Mouse (Mus musculus) lung, postnatal 4 days (tissue): ENCODE measurements at regions not wholly inside any gene's neighbourhood (a gene's known extent, or its start where the extent isn't known, plus 50 kb on each side); places are given as distances from the start of the nearest gene placed in this dataset.

Experiments used
- DNase-seq, 2 experiments: peaks; one replicate each; pipeline ENCODE4 v3.0.0; 2021

DNA sequence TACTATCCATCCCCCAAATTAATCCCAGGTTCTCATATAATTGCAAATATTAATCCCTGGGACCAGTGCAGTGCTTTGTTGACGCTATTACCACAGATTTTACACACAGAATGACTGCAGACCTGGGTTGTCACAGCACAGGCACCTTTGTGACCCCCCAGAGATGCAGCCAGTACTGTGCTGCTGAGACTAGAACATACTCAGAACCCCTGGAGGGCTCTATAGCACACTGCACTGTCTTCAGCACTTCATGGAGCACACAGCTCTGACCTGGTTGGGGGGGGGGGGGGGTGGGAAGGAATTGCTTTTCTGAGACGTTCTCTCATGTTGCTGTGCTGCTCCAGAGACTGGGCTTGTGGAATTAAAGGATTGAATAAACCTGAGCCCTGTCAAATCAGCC lies 154.9 kb upstream of the Gm34302 start:
- DNase-seq, result no peak

DNA sequence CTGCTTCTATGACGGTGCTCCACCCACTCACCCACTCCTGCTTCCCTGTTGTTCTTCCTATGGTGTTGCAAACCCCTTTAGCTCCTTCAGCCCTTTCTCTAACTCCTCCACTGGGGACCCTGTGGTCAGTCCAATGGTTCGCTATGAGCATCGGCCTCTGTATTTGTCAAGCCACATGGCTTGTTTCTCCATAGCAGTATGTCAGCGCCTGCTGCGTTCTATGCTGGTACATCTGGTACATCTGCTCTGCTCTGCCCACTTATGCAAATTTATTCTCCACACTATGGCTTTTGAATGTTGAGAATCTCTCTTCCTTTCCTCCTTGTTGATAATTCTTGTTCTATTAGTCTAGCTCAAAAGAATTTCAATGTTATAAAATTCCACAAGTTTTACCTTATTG lies 154.2 kb upstream of the Gm34302 start:
- DNase-seq, result no peak

- DNase-seq, result no peak
Observed at GRCm38 (mm10) chr3:63627724-63628123, 144.0 kb upstream of the Gm34302 start.

DNA sequence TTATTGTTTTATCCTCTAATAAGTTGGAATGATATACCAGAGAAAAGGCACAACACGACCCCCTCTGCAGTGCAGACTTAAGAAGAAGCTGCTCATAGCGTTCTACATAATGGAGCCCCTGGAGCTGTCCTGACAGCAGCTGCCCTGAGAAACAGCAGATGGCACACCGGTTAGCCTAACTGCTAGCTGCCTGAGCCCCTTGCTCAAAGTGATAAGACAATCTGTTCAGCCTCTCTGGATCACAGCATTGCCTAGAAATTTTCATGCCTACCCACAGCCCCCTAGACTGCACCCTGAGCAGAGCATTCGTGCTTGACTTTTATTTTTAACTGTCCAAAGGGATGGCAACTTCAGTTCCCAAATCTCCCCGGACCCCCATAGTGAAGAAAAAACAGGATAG lies 132.4 kb upstream of the Gm34302 start:
- no peak for DNase-seq

GRCm38 (mm10) chr3:63613652-63614051 lies 130.0 kb upstream of the Gm34302 start:
- DNase-seq, result no peak

- DNase-seq, result no peak
Observed at GRCm38 (mm10) chr3:63612767-63613363, 129.2 kb upstream of the Gm34302 start.

DNA sequence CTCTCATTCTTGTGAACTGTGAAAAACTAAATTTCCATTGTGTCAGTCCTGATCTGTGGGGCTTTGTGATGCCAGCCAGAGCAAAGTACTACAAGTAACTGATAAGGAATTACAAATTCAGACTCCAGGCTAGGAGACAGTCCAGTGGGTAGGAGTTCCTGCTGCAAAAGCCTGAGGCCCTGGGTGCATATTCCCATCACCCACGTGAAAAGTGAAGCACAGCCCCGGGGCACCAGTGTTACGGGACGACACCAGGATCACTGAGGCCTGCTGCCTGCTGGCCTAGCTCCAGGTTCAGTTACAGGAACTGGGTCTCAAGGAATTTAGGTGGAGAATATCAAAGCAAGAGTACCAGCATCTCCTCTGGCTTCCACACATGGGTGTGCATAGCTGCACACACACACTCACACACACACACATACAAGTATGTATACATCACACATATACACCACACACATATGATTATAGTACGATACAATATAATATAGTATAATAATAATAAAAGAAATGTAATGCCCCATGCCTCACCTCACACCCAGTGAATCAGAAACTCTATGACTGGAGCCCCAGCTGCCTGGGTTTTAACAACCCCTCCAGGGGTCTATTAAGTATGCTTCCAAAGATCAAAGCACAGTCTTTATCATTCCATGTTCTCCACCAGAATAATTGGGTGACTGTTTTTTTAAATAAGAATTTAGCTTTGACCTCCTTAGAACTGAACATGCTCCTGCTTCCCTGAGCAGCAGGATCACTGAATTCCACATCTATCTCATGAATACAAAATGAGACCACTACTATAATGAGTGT lies 126.6 kb upstream of the Gm34302 start:
- DNase-seq, result no peak

GRCm38 (mm10) chr3:63609454-63610112 lies 125.9 kb upstream of the Gm34302 start:
- DNase-seq, result peak; percentile 6 to 28

DNA sequence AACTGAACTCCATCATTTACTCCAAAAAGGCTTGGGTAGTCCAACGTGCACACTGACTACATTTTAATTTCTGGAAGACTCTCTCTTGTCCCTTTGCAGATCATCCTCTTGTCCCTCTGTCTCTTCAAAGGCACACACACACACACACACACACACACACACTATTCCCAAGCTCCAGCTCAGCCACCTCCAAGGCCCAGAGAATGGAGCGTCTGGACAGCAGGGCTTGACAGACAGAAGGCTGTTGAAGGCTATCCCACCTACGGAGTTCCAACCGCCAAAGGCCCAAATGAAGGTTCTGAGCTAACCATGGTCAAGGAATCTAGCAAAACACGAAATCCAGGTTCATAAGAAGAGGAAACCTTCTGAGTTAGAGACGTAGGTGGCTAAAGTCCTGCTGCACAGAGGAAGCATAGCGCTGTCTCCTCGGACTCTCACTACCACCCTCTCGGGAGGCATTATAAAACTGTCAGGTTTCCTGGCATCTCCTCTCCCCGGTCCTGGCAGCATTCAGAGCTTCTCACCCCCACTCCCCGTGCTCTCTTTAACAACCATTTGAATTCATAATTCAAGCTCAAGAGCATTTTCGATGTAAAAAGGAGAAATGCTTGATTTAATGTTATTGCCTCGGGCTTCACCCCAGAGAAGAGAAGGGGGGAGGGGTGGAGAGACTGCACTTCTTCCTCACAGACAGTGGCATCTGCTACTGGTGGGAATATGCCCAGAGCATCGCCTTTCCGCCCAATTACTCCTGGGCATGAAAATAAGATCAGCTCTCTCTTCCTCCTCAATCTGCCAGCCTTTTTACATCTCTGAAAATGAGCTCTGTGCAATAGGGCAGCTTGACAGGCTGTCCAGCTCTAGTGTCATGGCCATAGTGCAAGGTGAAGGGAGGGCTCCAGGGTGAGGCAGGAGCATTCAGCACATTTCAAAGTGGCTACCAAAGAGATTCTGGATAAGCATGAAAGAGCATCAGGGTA lies 99.3 kb upstream of the Gm34302 start:
- DNase-seq, result no peak

DNA sequence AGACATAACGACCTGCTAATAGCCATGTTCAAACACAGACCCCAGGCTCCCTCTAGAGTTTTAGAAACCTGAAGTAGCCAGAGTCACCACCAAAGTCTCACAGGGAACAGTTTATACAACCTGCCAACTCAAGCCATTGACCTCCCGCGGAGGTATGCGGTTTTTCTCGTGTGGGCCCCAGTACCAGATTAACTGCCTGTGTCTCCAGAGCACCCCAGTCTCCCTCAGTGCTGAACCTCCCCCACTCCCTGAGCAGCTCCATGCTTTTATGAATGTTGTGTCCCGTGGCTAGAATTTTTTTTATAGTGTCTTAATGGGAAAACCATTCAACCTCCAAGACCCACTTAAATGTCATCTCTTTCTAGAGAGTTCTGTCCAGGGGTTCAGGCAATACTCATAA lies 98.5 kb upstream of the Gm34302 start:
- DNase-seq, result no peak

DNA sequence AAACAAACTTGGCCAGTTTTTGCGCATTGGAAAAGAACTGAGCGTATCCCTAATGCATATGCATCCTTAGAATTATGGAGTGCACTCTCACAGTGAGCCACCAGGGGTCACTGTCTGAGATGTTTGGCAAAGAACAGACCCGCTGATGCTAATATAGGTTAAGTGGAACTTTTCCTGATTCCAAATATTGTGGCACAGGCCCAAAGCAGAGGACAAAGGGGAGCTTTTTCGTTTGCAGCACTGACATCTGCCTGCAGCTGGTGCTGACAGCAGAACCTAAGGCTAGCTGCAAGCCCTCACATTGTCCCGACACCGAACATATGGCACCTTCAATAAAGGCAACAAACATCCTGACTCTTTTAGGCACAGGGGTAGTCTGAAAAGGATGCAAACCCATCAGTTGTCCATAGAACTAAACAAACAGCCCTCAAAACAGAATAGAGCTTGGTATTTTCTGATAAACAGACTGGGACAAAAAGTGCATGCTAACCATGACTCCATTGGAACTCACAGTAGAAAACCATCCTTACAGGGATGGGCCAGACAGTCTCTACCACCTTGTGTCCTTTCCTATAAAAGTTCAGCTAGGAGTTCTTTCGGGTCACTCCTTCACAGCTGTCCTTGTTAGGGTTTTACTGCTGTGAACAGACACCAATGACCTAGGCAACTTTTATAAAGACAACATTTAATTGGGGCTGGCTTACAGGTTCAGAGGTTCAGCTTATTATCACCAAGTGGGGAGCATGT lies 87.1 kb upstream of the Gm34302 start:
- peak; percentile 31 to 73 for DNase-seq

DNA sequence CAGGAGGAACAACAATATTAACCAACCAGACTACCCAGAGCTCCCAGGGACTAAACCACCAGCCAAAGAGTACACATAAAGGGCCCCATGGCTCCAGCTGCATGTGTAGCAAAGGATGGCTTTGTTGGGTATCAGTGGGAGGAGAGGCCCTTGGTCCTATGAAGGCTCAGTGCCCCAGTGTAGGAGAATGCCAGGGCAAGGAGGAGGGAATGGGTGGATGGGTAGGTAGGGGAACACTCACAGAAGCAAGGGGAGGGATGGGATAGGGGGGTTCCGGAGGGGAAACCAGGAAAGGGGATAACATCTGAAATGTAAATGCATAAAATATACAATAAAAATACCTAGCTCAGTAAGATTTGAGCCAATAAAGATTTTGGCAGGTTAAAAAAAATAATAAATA lies 86.4 kb upstream of the Gm34302 start:
- DNase-seq, result no peak

- no peak for DNase-seq
Observed at GRCm38 (mm10) chr3:63569004-63569596, 85.4 kb upstream of the Gm34302 start.

DNA sequence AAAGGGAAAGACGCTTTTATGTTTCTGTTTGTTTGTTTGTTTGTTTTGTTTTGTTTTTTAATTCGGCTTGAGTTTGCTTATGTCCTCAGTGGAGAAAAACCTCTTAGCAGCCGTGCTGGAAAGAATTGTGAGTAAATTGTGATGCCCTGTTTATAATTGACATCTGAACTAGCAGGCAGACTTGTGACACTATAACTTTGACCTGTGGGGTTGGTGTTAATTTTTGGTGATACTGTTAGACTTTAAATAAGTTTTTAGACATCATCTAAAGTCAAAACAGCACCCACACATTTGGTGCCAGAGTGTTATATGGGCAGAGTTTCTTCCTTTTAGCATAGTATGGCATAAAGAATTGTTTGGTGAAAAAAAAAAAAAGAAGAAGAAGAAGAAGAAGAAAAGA lies 84.0 kb upstream of the Gm34302 start:
- DNase-seq, result no peak

- DNase-seq, result no peak
Observed at GRCm38 (mm10) chr3:63563057-63563456, 79.4 kb upstream of the Gm34302 start.

GRCm38 (mm10) chr3:63562532-63562931 lies 78.9 kb upstream of the Gm34302 start:
- DNase-seq, result no peak

DNA sequence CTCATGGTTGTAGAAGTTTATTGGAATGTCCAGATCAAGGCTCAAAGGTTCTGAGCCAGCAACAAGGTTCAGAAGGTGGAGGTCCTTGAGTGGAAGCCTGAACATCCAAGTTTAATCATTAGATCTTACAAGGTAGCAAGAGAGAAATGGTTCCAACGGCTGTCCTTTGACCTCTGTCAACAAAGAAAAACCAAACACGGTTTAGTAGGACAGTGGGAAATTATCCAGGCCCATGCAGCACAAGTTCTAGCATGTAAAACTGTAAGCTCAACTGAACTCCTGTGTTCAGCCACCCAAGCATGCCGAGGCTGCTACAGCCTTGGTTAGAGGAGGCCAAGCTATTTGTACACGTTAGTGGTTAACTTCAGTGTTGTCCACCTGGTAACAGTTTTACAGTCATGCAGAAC lies 77.1 kb upstream of the Gm34302 start:
- no peak for DNase-seq

DNA sequence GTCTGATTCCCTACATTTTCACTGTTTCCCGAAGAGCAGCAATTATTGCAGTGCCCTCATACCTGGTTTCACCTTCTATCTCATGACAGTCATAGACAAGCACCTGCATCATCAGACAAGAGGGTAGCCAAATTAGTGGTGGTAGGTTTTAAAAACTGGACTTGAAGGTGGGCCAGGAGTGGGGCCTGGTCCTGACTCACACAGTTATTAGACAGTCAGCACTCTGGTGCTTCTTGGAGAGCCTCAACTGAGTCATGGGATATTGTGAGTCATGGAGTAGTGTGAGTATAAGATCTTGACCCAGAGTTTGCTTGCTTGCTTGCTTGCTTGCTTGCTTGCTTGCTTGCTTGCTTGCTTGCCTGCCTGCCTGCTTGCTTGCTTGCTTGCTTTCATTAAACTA lies 73.1 kb upstream of the Gm34302 start:
- no peak for DNase-seq

GRCm38 (mm10) chr3:63554872-63555271 lies 71.2 kb upstream of the Gm34302 start:
- peak in 1 of 2 experiments; percentile 8 for DNase-seq

GRCm38 (mm10) chr3:63553426-63553825 lies 69.7 kb upstream of the Gm34302 start:
- DNase-seq, result no peak

- no peak for DNase-seq
Observed at GRCm38 (mm10) chr3:63551661-63552060, 68.0 kb upstream of the Gm34302 start.
